Mouse (Mus musculus): ENCODE results near the gene Nfkbid.

The Nfkbid gene

GRCm38 (mm10) chr7:30429327-30429726, 7.8 kb downstream of the Nfkbid start:
- no peak for DNase-seq (ENCODE audit: extremely low spot score)

DNA sequence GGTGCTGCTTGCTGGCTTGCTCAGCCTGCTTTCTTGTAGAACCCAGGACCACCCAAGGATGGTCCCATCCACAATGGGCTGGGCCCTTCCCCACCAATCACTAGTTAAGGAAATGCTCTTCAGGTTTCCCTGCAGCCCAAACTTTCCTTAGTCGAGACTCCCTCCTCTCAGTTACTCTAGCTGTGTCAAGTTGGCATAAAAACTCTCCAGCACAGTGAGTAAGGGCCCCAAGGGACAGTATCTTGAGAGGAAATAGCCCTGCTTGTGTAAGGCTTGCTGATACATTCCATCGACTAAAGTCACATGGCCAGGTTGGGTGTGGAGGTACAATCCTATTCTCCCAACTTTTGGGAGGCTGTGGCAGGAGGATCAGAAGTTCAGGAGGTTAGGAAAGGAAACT, 8.7 kb downstream of the Nfkbid start:
- DNase-seq (ENCODE audit: extremely low spot score), result no peak

DNA sequence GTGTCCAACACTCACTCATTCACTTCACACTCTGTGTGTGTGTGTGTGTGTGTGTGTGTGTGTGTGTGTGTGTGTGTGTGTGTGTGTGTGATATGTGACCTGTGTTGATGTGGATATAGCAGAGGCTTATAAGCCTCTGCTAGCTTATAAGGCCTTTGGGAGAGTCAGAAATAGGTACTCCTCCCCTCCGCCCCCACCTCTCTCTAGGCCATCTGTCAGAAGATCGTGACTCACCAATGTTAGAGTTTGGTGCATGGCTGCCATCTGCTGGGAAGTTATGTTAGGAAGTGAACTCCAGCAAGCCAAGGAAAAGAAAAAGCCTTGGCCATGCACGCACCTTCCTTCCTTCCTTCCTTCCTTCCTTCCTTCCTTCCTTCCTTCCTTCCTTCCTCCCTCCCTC, 10.3 kb downstream of the Nfkbid start:
- no peak for DNase-seq (ENCODE audit: extremely low spot score)

DNA sequence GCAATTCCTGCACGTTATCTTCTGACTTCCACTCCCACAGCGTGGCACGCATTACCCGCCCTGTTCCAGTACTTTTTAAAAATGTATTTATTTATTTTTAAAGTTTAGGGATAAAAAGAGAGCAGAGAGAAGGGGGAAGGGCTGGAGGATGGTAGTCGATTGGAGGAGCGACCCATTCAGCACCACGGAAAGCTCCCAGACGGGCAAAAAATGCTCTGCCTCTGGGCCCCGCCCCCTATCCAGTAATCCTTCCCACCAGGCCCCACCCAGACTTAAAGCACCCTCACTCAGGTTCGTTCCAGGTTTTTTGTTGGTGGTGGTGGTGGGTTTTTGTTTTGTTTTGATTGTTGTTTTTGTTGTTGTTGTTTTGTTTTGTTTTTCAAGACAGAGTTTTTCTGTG, 12.7 kb downstream of the Nfkbid start:
- DNase-seq (ENCODE audit: extremely low spot score), result peak; percentile 57

DNA sequence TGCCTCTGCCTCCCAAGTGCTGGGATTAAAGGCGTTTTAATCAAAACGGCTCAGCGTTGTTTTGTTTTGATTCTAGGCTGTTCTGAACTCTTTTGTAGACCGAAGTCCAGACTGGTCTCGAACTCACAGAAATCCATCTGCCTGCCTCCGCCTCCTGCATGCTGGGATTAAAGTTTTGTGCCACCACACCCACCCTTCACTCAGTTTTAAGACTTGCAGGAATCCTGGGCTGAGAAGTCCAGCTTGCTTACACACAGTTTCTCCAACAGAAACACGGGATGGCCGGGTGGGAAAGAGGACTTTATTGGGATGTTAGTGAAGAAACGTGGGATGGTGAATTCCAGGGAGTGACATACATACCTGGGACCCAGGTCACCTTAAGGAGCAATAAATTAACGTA, 13.2 kb downstream of the Nfkbid start:
- no peak for DNase-seq (ENCODE audit: extremely low spot score)

GRCm38 (mm10) chr7:30435156-30435555, 13.6 kb downstream of the Nfkbid start:
- no peak for DNase-seq (ENCODE audit: extremely low spot score)

- no peak for DNase-seq (ENCODE audit: extremely low spot score)
These were observed 15.3 kb downstream of the Nfkbid start for GRCm38 (mm10) chr7:30436879-30437278.

DNA sequence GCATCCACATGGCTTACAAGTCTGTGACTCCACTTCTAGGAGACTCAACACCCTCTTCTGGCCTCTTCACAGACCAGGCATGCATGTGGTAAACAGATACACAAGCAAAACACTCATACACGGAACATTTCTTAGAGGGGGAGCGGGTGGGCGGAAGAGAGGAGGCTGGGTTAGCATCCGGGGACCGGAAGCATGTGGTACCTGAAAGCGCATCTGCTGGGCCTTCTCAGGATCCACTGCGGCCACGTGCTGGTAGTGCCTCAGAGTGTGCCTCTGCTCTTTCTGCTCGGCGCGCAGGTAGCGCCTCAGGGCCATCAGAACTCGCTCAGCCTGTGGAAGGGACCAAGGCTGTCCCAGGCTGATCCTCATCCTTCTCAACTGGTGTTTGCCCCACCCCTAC, 18.2 kb downstream of the Nfkbid start:
- no peak for DNase-seq (ENCODE audit: extremely low spot score)

- no peak for DNase-seq (ENCODE audit: extremely low spot score)
These were observed 19.2 kb downstream of the Nfkbid start for GRCm38 (mm10) chr7:30440697-30441096.

DNA sequence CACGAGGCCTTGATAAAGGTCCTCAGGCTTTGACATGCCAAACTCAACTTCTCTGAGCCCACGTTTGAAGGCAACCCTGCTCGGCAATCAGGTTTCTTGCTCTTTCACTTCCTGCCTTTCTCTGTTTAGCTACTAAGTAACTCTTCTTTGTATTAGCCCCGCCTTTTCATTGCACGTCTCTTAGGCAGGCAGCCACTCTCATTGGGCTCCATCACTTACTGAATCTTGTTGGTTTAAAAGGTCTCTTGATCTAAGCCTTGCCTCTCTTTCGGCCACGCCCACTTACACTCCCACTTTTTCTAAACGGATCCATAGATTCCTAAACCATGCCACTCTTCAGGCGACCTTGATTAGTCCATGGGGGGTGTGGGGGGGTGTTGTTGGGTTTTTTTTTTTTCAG, 22.2 kb downstream of the Nfkbid start:
- DNase-seq (ENCODE audit: extremely low spot score), result no peak

DNA sequence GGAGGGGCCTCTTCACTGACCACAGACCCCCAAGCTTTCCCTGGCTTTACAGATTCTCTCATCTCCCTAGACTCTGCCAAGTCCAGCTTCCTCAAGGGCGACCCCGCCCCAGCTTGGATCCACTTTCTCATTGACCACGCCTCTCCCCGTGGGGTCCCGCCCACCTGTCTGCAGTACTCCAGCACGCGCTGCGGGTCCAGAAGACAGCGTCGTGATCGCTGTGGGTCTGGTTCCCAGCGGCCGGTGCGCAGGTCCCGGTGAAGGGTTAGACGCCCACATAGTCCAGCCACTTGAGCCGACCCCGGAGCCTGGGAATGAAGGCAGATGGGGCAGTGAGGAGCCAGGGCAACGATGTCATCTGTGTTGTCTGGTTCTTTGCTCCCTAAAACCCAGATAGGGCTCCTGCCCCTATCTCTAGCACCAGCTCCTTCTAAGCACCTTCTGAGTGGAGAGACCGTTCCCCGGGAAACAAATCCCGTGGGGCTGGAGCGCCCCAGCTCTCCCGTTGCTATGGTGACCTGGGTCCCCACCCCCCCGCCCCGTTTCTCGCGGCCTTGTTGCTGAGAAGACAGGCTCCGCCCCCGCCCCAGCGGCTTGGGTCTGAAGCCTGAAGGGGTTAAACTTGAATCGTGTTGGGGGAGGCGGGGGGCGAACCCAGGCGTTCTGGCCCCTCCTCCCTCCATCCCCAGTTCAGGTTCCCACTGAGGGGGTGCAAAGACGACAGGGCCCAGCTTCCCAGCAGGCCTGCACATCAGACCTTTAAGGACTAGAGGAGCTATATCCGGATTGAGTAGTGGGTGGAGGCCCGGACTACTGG, 22.8 kb downstream of the Nfkbid start:
- DNase-seq (ENCODE audit: extremely low spot score), result peak; percentile 53

GRCm38 (mm10) chr7:30444971-30445751, 23.6 kb downstream of the Nfkbid start, which contains the start of gene Aplp1:
Aplp1 (minus strand) TSS chr7:30445535.
- peak; percentile 67 for DNase-seq (ENCODE audit: extremely low spot score)

DNA sequence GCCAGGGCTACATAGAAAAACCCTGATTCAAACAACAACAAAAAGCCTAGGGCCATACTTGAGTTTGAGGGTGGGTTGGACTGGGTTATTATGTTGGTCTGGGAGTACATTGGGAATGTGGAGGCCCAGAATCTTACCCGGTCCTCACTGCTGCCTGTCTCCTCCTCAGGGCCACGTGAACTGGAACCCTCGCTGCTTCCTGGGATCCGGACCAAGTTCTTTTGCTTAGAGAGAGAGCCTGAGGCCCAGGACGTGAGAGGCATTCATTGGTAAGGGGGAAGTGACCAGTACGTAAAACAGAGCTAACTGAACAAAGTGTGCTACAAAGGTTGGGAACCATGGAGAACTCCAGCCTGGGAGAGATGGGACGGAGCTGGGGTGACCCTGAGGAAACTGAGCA, 28.7 kb downstream of the Nfkbid start:
- DNase-seq (ENCODE audit: extremely low spot score), result no peak

DNA sequence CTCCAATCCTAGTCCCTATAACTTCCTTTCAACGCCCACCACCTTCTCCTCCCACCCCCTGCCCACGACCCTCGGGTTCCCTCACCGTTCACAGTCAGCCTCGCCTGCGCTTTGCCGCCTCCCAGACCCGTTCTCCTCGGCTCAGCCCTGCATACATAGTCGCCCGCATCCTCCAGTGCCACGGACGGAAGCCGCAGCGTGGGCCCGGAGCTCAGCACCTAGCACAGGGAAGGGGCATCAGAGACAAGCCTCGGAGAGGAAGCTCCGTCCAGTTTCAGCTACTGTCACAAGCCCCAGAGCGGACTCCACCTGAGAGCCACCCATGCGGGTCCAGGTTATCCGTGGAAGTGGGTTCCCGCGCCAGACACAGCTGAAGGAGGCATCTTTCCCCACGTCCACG, 31.8 kb downstream of the Nfkbid start:
- DNase-seq (ENCODE audit: extremely low spot score), result no peak

GRCm38 (mm10) chr7:30453766-30454165, 32.2 kb downstream of the Nfkbid start:
- DNase-seq (ENCODE audit: extremely low spot score), result no peak

- no peak for DNase-seq (ENCODE audit: extremely low spot score)
These were observed 32.7 kb downstream of the Nfkbid start for GRCm38 (mm10) chr7:30454259-30454658.

GRCm38 (mm10) chr7:30456487-30456886, 35.0 kb downstream of the Nfkbid start:
- DNase-seq (ENCODE audit: extremely low spot score), result no peak

GRCm38 (mm10) chr7:30456911-30457628, 35.5 kb downstream of the Nfkbid start:
- no peak for DNase-seq (ENCODE audit: extremely low spot score)

GRCm38 (mm10) chr7:30457629-30458330, 36.2 kb downstream of the Nfkbid start, which contains the start of the genes Kirrel2 and Nphs1:
Kirrel2 (minus strand) TSS chr7:30457690.
Nphs1 (plus strand) TSS chr7:30458315.
- peak; percentile 48 for DNase-seq (ENCODE audit: extremely low spot score)

GRCm38 (mm10) chr7:30459484-30459883, 38.0 kb downstream of the Nfkbid start:
- no peak for DNase-seq (ENCODE audit: extremely low spot score)

DNA sequence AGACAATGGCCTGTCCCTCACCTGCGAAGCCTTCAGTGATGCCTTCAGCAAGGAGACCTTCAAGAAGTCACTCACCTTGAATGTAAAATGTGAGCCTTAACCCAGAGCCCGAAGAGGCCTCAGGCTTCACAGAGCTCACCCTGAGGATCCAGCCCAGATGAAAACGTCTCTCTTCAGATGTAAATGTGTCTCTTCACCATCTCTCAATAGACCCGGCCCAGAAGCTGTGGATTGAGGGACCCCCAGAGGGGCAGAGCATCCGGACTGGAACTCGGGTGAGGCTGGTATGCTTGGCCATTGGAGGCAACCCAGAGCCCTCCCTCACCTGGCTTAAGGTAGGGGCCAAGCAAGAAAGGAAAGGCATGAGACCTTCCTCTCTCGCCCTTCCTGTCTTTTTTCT, 42.0 kb downstream of the Nfkbid start:
- DNase-seq (ENCODE audit: extremely low spot score), result no peak

DNA sequence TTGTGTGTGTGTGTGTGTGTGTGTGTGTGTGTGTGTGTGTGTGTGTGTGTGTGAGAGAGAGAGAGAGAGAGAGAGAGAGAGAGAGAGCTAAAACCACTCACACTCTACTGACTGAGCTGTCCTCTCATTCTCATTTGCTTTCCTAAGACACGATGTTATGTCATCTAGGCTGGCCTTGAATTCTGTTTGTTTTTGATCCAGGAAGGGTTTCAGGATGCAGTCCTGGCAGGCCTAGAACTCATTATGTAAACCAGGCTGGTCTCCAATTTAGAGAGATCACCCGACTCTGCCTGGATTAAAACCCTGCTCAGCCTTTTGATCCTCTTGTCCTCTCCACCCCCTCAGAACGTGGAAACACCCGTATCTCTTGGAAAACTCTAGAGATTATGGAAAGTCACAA, 42.5 kb downstream of the Nfkbid start:
- DNase-seq (ENCODE audit: extremely low spot score), result no peak

All from embryo, embryonic 9.5 days (tissue).